Mouse (Mus musculus) lung, postnatal 0 days (tissue): Measurements from ENCODE around the gene Antxr1. TPM values are rescaled to one million over a fixed set of nuclear protein-coding genes. Genes with fewer than 3 reads are reported as not detected.
A peak's percentile ranks its signal among the peaks of the same experiment; 100 is the strongest.

Source experiments
- ATAC-seq: fragments of 200-750 bp; cut with Nextera tagmentation; 2 replicates; pipeline ENCODE4 v1.8.0; 2017; ENCODE audit warnings: moderate library complexity
- DNase-seq: peaks from one replicate; pipeline ENCODE4 v3.0.0-alpha.2; 2016; ENCODE audit warnings: low spot score
- H3K27ac ChIP-seq: fragments of 300-500 bp; sonication (generic); 2 replicates; pipeline ENCODE4 v1.5.1; 2014; ENCODE audit warnings: antibody characterized with exemption, mild to moderate bottlenecking, low read length, mixed read lengths
- H3K27me3 ChIP-seq: fragments of 300-500 bp; sonication (generic); replicated peaks from 2 replicates; pipeline ENCODE4 v1.6.1; 2014; ENCODE audit warnings: low read length, mixed read lengths; ENCODE audit not compliant: insufficient read depth
- H3K36me3 ChIP-seq: fragments of 300-500 bp; sonication (generic); 2 replicates; pipeline ENCODE4 v1.6.1; 2014; ENCODE audit warnings: low read length, mixed read lengths; ENCODE audit not compliant: insufficient read depth
- H3K4me1 ChIP-seq: fragments of 300-500 bp; sonication (generic); 2 replicates; pipeline ENCODE4 v1.6.1; 2014; ENCODE audit warnings: antibody characterized with exemption, low read depth, low read length, mixed read lengths; ENCODE audit not compliant: insufficient read depth
- H3K4me2 ChIP-seq: fragments of 300-500 bp; sonication (generic); replicated peaks from 2 replicates; pipeline ENCODE4 v1.6.1; 2014; ENCODE audit warnings: low read depth, mild to moderate bottlenecking, low read length, moderate library complexity, mixed read lengths
- H3K4me3 ChIP-seq: fragments of 300-500 bp; sonication (generic); 2 replicates; pipeline ENCODE4 v1.5.1; 2014; ENCODE audit warnings: low read depth, low read length
- H3K9ac ChIP-seq: fragments of 300-500 bp; sonication (generic); replicated peaks from 2 replicates; pipeline ENCODE4 v1.6.1; 2014; ENCODE audit warnings: low read depth, mild to moderate bottlenecking
- H3K9me3 ChIP-seq: fragments of 300-500 bp; sonication (generic); 2 replicates; pipeline ENCODE4 v1.6.1; 2016; ENCODE audit warnings: low read length, mixed read lengths
- CTCF ChIP-seq: IDR thresholded peaks from 2 replicates; pipeline ENCODE4 v1.5.1; 2016; ENCODE audit warnings: antibody characterized with exemption, mild to moderate bottlenecking
- EP300 ChIP-seq: IDR thresholded peaks from 2 replicates; pipeline ENCODE4 v1.6.1; 2016; ENCODE audit warnings: antibody characterized with exemption, mild to moderate bottlenecking, control low read depth
- WGBS: fragments of 180-500 bp; shearing (Covaris S2); extraction: QIAGEN DNeasy Blood & Tissue Kit; methylation state at CpG from one replicate; pipeline ENCODE4 v1.1.7; 2014; 5-methylcytosine and 5-hydroxymethylcytosine counted together
- polyA plus RNA-seq: library from polyadenylated mRNA; unstranded; fragments of >200 nt; fragmentation: Nextera tagmentation; extraction: Ambion mirVana; gene quantifications from 2 replicates; pipeline ENCODE4 v1.2.1, GENCODE M21; 2015

The Antxr1 gene
- polyA plus RNA-seq, 1 experiment from 2014 or later = 11.7 TPM

GRCm38 (mm10) chr6:87257981-87258775 is 77.4 kb downstream of the Antxr1 start:
- no peak overlapping the region for H3K27ac ChIP-seq
- TF ChIP-seq EP300 (0 out of 2 replicates have a peak, but pooled peaks have one; percentile 9), CTCF (no peak)
- H3K9me3 ChIP-seq = no peaks in the 10 kb centered on the region
- no peak overlapping the region for H3K9ac ChIP-seq
- ATAC-seq (peak; percentile 81), DNase-seq (peak; percentile 86)
- no peak overlapping the region for H3K4me2 ChIP-seq
- H3K36me3 ChIP-seq = no peaks in the 10 kb centered on the region; the same call in 1 of the 2 replicates
- H3K27me3 ChIP-seq = no peaks in the 10 kb centered on the region
- WGBS = 61% methylated on average over 7 of the region's 7 CpGs
- H3K4me3 ChIP-seq = no peak overlapping the region
- peaks cover 10% of the 10 kb centered on the region; the same call in 1 of the 2 replicates for H3K4me1 ChIP-seq

- H3K9ac ChIP-seq = no peak overlapping the region
- DNase-seq (no peak), ATAC-seq (no peak)
- H3K4me1 ChIP-seq = peaks cover 10% of the 10 kb centered on the region; the same call in 1 of the 2 replicates
- H3K9me3 ChIP-seq = no peaks in the 10 kb centered on the region
- TF ChIP-seq CTCF = no peak
- TF ChIP-seq EP300 = no peak
- H3K27me3 ChIP-seq = no peaks in the 10 kb centered on the region
- no peak overlapping the region for H3K4me2 ChIP-seq
- WGBS = 80% methylated on average over 4 of the region's 4 CpGs
- H3K36me3 ChIP-seq = no peaks in the 10 kb centered on the region; the same call in 1 of the 2 replicates
- no peak overlapping the region for H3K27ac ChIP-seq
- H3K4me3 ChIP-seq = no peak overlapping the region
Measured at GRCm38 (mm10) chr6:87257471-87257870, 78.2 kb downstream of the Antxr1 start.

GRCm38 (mm10) chr6:87255668-87256067 is 80.0 kb downstream of the Antxr1 start:
- no peaks in the 10 kb centered on the region; the same call in 1 of the 2 replicates for H3K36me3 ChIP-seq
- H3K4me1 ChIP-seq = peaks cover 10% of the 10 kb centered on the region; the same call in 1 of the 2 replicates
- no peak for DNase-seq
- no peak for TF ChIP-seq EP300
- TF ChIP-seq CTCF = no peak
- H3K27ac ChIP-seq = no peak overlapping the region
- H3K9me3 ChIP-seq = no peaks in the 10 kb centered on the region
- WGBS = 89% methylated on average over 12 of the region's 12 CpGs
- H3K4me2 ChIP-seq = no peak overlapping the region
- ATAC-seq = no peak
- H3K9ac ChIP-seq = no peak overlapping the region
- H3K27me3 ChIP-seq = no peaks in the 10 kb centered on the region
- H3K4me3 ChIP-seq = no peak overlapping the region

GRCm38 (mm10) chr6:87254756-87255155 is 80.9 kb downstream of the Antxr1 start:
- Histone ChIP-seq H3K4me2 (no peak overlapping the region), H3K4me3 (no peak overlapping the region), H3K9ac (no peak overlapping the region), H3K4me1 (peaks cover 8% of the 10 kb centered on the region; the same call in 1 of the 2 replicates), H3K27ac (no peak overlapping the region), H3K27me3 (no peaks in the 10 kb centered on the region), H3K9me3 (no peaks in the 10 kb centered on the region), H3K36me3 (no peaks in the 10 kb centered on the region; the same call in 1 of the 2 replicates)
- ATAC-seq (no peak), DNase-seq (peak; percentile 58)
- TF ChIP-seq CTCF (peak; percentile 54), EP300 (no peak)
- WGBS = 47% methylated on average over 7 of the region's 7 CpGs

GRCm38 (mm10) chr6:87251716-87252115 is 83.9 kb downstream of the Antxr1 start:
- H3K9me3 ChIP-seq = no peaks in the 10 kb centered on the region
- no peak overlapping the region for H3K4me2 ChIP-seq
- TF ChIP-seq CTCF = no peak
- no peak for TF ChIP-seq EP300
- whole genome bisulfite sequencing = 63% methylated on average over 5 of the region's 5 CpGs
- no peak overlapping the region for H3K9ac ChIP-seq
- ATAC-seq (no peak), DNase-seq (no peak)
- H3K4me1 ChIP-seq = no peaks in the 10 kb centered on the region
- no peak overlapping the region for H3K27ac ChIP-seq
- no peak overlapping the region for H3K4me3 ChIP-seq
- H3K36me3 ChIP-seq = no peaks in the 10 kb centered on the region; the same call in 1 of the 2 replicates
- no peaks in the 10 kb centered on the region for H3K27me3 ChIP-seq

- 85% methylated on average over 3 of the region's 3 CpGs for WGBS
- Histone ChIP-seq H3K4me1 (no peaks in the 10 kb centered on the region), H3K36me3 (peaks cover 2% of the 10 kb centered on the region; the same call in 1 of the 2 replicates), H3K27me3 (no peaks in the 10 kb centered on the region), H3K9ac (no peak overlapping the region), H3K4me3 (no peak overlapping the region), H3K27ac (no peak overlapping the region), H3K4me2 (no peak overlapping the region), H3K9me3 (no peaks in the 10 kb centered on the region)
- TF ChIP-seq EP300 (no peak), CTCF (no peak)
- DNase-seq (no peak), ATAC-seq (no peak)
Measured at GRCm38 (mm10) chr6:87250701-87251100, 84.9 kb downstream of the Antxr1 start.
